Mouse (Mus musculus): ENCODE measurements around the gene Tiprl.

Tiprl gene

GRCm38 (mm10) chr1:165236321-165237298 is at the start of gene Tiprl:
Gene Tiprl, minus strand, starts transcription at chr1:165236996.
- peak; percentile 96 for ATAC-seq (ENCODE audit: insufficient number of reproducible peaks, low FRiP score, low TSS enrichment)

GRCm38 (mm10) chr1:165284096-165284495 is 47.3 kb upstream of the Tiprl start:
- ATAC-seq (ENCODE audit: insufficient number of reproducible peaks, low FRiP score, low TSS enrichment), result no peak

GRCm38 (mm10) chr1:165282967-165283345 is 46.2 kb upstream of the Tiprl start:
- ATAC-seq (ENCODE audit: insufficient number of reproducible peaks, low FRiP score, low TSS enrichment), result no peak

DNA sequence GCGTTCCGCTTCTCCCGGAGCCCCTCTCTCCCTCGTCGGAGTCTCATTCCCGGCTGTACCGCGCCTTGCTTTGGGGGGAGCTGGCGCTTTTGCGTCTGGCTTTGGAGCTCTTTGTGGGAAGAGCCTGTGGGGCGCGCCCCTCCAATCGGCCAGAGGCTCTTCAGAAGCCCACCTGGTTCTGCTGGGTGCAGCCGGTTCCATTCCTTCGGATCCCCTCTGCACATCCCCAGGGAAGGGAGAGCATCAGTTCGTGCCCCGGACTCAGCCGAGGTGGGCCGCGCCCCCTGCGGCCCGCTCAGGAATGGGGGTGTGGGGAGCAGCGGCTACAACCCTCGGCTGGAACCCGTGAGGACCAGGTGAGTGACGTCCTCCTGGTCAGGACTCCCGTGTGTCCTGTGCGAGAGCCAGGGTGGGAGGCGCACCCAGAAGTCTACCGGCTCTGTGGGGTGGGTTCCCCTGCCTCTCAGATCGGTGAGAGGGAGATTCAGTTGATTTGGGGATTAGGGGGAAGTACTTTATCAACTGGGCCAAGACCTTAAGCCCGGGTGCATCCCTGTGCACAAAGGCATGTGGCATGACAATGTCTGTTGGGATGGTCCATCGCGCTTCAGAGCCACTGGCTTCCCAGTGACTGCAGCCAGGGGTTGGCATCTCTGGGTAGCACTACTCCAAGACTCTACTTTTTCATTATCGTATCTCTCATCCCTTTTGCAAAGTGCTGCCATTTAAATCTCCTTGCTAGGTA is 45.6 kb upstream of the Tiprl start:
- 0 out of 2 replicates have a peak, but pooled peaks have one; percentile 21 for ATAC-seq (ENCODE audit: insufficient number of reproducible peaks, low FRiP score, low TSS enrichment)

DNA sequence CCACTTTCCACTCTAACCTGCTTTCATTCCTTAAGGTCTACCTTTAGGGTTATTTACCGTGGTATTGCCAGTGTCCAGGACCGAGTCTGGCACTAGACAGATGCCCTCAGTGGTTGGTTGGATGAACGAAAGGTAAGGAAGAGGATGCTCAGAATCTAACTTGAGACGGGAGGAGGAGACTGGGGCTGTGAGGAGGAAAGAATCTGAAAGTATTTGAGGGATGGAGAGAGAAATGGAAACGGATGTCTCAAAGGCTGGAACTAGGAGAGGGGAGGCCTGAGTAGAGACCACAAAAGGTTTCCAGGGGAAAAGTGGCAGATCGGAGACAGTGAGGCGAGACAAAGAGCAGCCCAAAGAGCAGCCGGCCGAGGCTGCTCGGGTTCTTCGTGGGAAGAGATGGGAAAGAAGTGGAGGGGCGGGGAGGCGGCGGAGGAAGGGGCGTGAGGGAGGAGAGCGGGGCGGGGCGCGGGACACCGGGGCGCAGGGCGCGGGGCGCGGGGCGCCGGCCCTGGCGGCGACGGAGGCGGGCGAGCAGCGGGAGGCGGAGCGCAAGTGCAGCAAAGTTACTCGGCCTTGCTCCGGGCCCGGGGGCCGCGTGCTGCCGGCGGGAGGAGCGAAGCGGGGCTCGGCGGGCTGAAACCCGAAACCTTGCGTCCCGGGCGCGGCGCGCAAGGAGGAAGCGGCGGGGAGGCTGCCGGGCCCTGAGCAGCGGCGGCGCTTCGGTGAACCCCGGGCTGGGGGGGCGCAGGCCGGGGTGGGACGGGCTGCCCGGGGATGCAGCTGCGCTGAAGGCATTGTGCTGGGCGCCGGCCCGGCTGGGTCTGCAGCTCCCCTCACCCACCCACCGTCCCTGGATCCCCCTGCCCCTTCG is 44.8 kb upstream of the Tiprl start:
- peak; percentile 9; the same call in 1 of the 2 replicates for ATAC-seq (ENCODE audit: insufficient number of reproducible peaks, low FRiP score, low TSS enrichment)

- ATAC-seq (ENCODE audit: insufficient number of reproducible peaks, low FRiP score, low TSS enrichment), result no peak
Observed at GRCm38 (mm10) chr1:165280741-165281140, 43.9 kb upstream of the Tiprl start.

DNA sequence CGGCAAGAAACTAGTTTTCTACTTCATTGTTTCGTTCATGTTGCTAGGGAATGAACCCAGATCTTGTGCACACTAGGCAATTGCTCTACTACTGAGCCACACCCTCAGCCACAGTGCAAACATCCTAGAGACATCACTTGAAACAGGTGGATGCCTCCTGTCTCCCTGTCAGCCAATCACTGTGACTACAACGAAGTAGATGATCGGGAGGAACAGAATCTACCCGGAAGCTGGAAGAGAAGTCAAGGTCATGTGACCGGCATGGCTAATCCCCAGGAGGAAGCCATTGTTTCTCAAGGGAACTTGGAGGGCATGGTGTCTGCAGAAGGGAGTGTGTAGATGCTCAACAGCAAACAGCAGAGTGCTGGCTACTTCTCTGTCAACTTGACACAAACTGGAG is 38.1 kb upstream of the Tiprl start:
- ATAC-seq (ENCODE audit: insufficient number of reproducible peaks, low FRiP score, low TSS enrichment), result no peak

DNA sequence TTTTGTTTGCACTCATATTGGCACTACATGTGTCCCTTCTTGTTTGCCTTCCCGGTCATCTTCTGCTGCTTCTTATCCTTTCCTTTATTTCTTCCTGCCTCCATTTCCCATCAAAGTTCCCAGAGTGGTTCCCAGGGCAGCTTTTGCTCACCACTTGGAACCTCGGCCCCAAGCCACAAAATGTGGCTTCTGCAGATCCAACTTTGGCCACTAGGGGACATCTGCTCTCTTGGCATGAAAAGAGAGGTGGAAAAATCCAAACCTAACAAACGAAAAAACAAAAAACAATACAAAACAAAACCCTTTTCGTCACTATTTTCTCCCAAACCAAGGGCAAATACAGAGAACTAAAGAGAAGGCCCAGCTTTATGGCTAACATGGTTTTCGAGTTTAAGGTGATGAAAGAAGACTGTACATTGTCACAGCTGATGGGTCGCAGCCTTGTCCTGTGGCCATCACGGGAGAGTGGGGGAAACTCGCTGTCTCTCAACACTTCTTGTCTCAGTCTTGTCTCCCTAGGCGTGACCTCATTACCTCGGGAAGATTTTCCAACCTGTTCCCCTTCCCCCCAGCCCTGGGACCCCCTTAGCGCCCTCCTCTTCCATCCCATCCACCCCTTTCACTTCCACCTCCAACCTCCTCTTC is 15.4 kb upstream of the Tiprl start:
- no peak for ATAC-seq (ENCODE audit: insufficient number of reproducible peaks, low FRiP score, low TSS enrichment)

GRCm38 (mm10) chr1:165250546-165250945 is 13.8 kb upstream of the Tiprl start:
- no peak for ATAC-seq (ENCODE audit: insufficient number of reproducible peaks, low FRiP score, low TSS enrichment)

- no peak for ATAC-seq (ENCODE audit: insufficient number of reproducible peaks, low FRiP score, low TSS enrichment)
Observed at GRCm38 (mm10) chr1:165248842-165249241, 12.0 kb upstream of the Tiprl start.

GRCm38 (mm10) chr1:165247788-165248187 is 11.0 kb upstream of the Tiprl start:
- no peak for ATAC-seq (ENCODE audit: insufficient number of reproducible peaks, low FRiP score, low TSS enrichment)

DNA sequence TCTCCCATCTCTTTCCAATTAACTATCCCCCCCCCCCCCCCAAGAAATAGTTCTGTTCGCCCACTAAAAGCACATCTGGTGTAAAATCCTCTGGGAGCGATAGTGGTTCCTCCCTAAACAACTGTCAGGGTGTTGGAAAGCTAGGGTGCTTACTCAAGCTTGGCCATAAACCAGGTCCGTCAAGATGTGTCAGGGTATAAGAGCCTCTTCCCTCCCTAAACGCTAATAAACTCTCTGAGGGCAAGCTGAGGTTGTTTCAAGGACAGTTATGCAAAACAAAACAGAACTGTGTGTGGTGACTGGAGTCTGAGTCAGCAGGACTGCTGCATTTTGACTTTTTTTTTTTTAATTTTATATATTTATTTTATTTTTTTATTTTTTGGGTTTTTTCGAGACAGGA is 10.3 kb upstream of the Tiprl start:
- no peak for ATAC-seq (ENCODE audit: insufficient number of reproducible peaks, low FRiP score, low TSS enrichment)

- ATAC-seq (ENCODE audit: insufficient number of reproducible peaks, low FRiP score, low TSS enrichment), result no peak
Observed at GRCm38 (mm10) chr1:165246587-165246986, 9.8 kb upstream of the Tiprl start.

GRCm38 (mm10) chr1:165235846-165236245 is 950 bp downstream of the Tiprl start:
- no peak for ATAC-seq (ENCODE audit: insufficient number of reproducible peaks, low FRiP score, low TSS enrichment)

- ATAC-seq (ENCODE audit: insufficient number of reproducible peaks, low FRiP score, low TSS enrichment), result no peak
Observed at GRCm38 (mm10) chr1:165233806-165234205, 3.0 kb downstream of the Tiprl start.

DNA sequence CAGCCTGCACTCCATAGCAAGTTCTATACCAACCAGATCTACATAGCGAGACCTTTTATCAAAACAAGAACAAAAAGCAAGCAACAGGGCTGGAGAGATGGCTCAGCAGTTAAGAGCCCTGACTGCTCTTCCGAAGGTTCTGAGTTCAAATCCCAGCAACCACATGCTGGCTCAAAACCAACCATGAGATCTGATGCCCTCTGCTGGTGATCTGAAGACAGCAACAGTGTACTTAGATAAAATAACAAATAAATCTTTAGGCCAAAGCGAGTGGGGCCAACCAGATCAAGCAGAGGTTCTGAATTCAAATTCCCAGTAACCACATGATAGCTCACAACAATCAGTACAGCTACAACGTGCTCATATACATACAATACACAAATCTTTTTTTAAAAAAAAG is 6.1 kb downstream of the Tiprl start:
- no peak for ATAC-seq (ENCODE audit: insufficient number of reproducible peaks, low FRiP score, low TSS enrichment)

DNA sequence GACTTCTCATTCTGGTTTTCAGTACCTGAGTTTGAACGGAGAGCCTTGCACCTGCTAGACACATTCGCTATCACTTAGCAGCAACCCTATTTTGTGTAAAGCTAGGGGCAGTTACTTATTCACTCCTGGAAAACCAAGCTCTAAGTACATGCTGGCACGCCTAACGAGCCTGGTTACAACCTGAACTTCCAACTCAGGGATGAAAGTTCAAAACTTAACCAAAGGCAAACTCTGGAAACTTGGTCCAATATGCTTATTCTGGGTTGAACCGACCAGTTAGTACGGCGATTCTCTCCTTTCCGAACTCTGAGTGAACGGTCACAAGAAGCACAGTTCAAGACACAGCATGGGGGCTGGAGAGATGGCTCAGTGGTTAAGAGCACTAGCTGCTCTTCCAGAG is 7.2 kb downstream of the Tiprl start:
- ATAC-seq (ENCODE audit: insufficient number of reproducible peaks, low FRiP score, low TSS enrichment), result no peak

DNA sequence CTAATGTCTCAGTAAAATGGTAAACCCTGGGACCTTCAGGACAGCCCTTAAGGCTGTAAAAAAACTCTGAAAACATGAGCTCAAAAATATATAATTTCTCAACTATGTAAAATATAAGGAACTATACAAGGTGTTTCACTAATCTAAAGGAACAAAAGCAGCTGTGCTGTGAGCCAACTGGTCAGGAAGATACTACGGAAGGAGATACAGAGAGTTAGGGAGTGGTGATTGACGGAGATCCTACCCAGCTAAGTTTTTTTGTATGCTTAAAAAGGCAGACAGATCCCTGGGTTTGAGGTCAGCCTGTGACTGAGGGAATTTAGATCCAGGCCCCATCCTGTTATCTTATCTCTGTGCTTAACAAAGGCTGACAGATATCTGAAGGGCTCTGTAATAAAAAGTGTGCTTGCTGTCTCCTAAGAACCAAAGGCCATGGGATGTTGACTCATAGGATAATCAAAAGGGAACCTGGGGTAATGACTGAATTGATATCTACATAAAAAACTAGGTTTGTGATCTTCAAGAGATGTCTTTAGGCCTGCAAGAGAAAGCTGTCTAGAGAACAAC is 19.7 kb downstream of the Tiprl start:
- no peak for ATAC-seq (ENCODE audit: insufficient number of reproducible peaks, low FRiP score, low TSS enrichment)

DNA sequence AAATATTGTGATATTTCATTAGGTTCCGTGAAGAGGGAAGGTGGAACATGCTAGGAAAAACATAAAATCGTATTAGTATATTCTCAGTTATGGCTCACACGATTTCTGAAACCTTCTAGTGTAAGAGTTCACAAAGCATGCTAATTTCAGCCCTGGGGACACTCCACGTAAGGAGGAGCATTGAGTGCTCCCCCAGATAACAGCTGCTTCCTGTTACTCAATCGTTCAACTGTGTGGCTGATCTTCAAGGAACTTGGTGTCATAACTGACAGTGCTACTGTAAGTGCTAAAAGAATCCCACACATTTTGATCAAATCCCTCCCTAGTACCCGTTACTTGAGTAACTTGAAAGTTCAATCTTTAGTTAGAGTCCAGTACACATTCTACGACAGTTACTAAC is 21.0 kb downstream of the Tiprl start:
- no peak for ATAC-seq (ENCODE audit: insufficient number of reproducible peaks, low FRiP score, low TSS enrichment)

DNA sequence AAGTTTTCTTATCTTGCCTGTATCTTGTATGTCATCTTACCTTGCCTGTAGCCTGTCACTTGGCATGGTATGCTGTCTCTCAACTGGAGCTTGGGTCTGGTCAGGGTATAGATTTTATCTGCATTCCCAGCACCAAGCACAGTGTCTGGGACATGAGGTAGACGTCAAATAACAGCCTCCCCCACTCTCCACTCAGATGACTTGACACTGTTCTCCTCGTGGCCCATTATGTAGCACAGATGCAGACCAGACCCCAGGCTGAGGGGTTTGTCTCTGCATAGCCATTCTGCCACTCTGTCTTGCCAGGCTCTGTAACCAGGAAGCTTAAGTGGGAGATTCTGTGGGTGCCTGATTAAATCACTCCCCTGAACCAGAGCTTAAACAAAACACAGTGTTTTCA is 31.2 kb downstream of the Tiprl start:
- no peak for ATAC-seq (ENCODE audit: insufficient number of reproducible peaks, low FRiP score, low TSS enrichment)

All from cerebellum, adult (tissue).